Mouse (Mus musculus) stomach, postnatal 0 days (tissue): ENCODE measurements at regions not wholly inside any gene's neighbourhood (a gene's known extent, or its start where the extent isn't known, plus 50 kb on each side); places are given as distances from the start of the nearest gene placed in this dataset.

ENCODE experiments used
- CTCF ChIP-seq: IDR thresholded peaks from 2 replicates; pipeline ENCODE4 v1.5.1; 2016; ENCODE audit warnings: antibody characterized with exemption, low read depth, mild to moderate bottlenecking, moderate library complexity
- EP300 ChIP-seq: optimal IDR thresholded peaks from 2 replicates; pipeline ENCODE3; 2016; ENCODE audit warnings: antibody characterized with exemption

DNA sequence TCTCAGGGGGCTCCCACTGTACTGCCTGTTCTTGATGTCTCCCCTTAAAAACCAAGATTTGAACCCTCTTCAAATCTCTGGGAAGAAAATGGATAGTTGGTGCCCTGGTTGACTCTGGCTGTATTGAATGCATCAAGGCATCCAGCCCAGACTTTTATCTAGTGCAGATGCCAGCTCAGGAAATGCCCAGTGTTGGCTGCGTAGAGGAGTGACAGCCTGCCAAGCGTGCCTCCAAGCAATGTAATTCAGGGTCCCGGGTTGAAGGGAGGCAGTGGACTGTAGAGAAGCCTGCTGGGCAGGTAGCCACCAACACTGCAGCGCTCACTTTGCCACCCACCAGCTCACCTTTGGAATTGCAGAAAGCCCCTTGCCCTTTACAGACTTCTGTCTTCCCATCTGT, 146.4 kb downstream of the Opa1 start:
- no peak for TF ChIP-seq CTCF
- no peak for TF ChIP-seq EP300
